Mouse (Mus musculus) kidney, postnatal 14 days (tissue): ENCODE data around the gene Strc.

Source experiments
- DNase-seq: peaks from one replicate; pipeline ENCODE4 v3.0.0; 2022; ENCODE audit warnings: mixed read lengths

Strc gene

GRCm38 (mm10) chr2:121354820-121355592 lies 32.0 kb downstream of the Strc start, which contains the start of gene Ppip5k1:
Gene Ppip5k1, minus strand, starts transcription at chr2:121355396.
- peak; percentile 98 for DNase-seq

- no peak for DNase-seq
Measured at GRCm38 (mm10) chr2:121354378-121354777, 32.6 kb downstream of the Strc start.

GRCm38 (mm10) chr2:121353156-121353555 lies 33.8 kb downstream of the Strc start:
- DNase-seq: no peak

GRCm38 (mm10) chr2:121339057-121339456 lies 47.9 kb downstream of the Strc start:
- no peak for DNase-seq

- no peak for DNase-seq
Measured at GRCm38 (mm10) chr2:121329492-121329891, 57.5 kb downstream of the Strc start.

- no peak for DNase-seq
Measured at GRCm38 (mm10) chr2:121323693-121324470, 63.1 kb downstream of the Strc start.

GRCm38 (mm10) chr2:121323041-121323440 lies 63.9 kb downstream of the Strc start:
- DNase-seq: no peak

- DNase-seq: no peak
Measured at GRCm38 (mm10) chr2:121316278-121316677, 70.7 kb downstream of the Strc start.
